Mouse (Mus musculus) spleen, adult 2 months (tissue): ENCODE measurements around the gene Tmem274.

Source experiments
- CTCF ChIP-seq: fragments of 200-500 bp; IDR thresholded peaks from 2 replicates; pipeline ENCODE4 v1.5.1; 2011; ENCODE audit warnings: mild to moderate bottlenecking, inconsistent platforms; ENCODE audit not compliant: insufficient read depth, insufficient read length, insufficient replicate concordance; ENCODE audit errors: extremely low read depth
- POLR2A ChIP-seq: fragments of 200-500 bp; IDR thresholded peaks from 2 replicates; pipeline ENCODE4 v1.6.1; 2011; ENCODE audit warnings: low read depth, low read length, inconsistent platforms

- no peak for TF ChIP-seq POLR2A
- TF ChIP-seq CTCF, result no peak
Observed at GRCm38 (mm10) chr4:149429592-149429991, 47.6 kb upstream of the Tmem274 start.
